Mouse (Mus musculus) kidney, adult 11 months (tissue): Measurements from ENCODE around the gene Plac9a.
"Not testable (repeated sequence)": the region's sequence is repeated elsewhere in the genome, so short reads cannot be mapped to it uniquely, and the experiment has no call there.

Experiments
- DNase-seq: peaks from one replicate; pipeline ENCODE4 v3.0.0; 2022

Gene Plac9a

DNA sequence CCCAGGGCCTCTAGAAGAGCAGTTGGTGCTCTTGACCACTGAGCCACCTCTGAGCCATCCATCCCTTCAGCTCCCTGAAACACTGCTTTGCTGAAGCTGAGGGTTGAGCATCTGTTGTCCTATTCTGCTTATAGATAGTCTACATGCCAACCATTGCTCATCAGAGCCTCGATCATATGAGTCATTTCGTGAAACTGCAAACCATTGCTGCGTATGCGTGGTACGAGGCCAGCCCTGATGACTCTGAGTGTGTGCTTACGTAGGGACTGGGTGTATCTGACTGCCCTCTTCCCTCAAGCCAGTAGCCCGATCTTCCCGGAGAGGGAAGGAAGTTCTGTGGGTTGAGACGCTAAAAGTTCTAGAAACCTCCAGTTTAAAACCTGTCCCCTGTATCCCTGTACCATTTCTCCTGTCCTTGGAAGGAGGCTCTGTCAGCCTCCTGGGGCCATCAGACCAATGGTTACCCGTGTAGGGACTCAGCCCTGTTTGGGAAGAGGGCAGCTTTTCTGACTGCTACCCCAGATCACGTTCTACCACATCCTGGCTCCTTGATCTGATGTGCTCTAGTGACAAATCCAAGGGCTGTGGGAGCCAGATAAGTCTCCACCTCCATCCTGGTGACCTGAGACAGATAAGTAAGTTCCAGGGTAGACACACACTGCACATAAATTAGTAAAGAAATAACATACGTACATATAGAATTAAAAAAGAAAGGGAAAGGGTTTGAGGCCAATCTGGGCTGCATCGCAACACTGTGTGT lies 40.9 kb downstream of the Plac9a start:
- DNase-seq = no peak

GRCm38 (mm10) chr14:25857940-25858339 lies 45.0 kb downstream of the Plac9a start:
- no peak for DNase-seq

DNA sequence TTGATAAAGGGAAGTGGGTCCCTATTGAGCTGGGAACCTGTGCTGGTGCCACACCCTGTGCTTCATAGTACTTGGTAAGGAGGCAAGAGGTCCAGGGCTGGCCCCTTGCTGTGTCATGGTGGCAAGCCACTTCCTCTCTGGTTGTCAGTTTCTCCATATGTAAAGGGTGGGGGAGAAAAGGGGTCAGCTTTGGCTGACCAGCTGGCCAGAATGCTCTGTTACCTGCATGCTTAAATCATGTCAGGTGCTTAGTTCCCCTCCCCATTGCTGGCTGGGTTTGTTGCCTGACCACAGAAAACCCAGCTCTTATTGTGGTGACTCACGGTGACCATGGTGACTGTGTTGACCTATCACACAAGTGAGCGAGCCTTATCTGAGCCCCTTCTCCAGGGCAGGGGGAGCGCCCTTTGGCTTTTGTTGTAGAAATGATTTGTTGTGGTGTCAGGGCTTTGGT lies 45.7 kb downstream of the Plac9a start:
- no peak for DNase-seq

DNA sequence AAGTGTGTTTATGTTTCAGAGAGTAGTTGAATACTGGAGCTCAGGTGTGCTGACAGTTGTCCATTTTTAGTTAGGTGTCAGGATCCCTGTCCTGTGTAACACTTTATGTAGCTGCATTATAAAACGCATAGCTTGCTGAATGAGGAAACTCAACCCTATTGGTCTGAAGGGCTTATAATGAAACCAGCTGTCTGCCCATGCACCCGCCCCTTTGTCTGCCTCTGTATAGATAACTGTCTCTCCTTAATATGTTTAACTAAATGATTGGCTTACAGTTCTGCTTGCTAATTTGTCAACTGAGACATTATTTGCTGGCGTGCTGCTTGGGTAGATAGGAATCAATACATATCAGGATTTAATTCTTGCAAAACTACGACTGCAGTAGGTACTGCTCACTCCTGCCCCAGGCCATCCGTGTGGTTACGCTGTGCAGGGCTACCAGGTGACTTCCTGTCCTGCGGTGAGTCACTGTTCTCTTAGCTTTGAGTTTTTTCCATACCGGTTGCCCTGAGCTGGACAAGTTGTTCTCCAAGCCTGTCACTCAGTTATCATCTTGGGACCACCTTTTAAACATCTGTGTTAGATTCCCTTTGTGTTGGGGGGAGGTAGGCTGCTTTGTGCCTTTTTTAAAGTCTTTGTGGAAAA lies 47.5 kb downstream of the Plac9a start:
- no peak for DNase-seq

DNA sequence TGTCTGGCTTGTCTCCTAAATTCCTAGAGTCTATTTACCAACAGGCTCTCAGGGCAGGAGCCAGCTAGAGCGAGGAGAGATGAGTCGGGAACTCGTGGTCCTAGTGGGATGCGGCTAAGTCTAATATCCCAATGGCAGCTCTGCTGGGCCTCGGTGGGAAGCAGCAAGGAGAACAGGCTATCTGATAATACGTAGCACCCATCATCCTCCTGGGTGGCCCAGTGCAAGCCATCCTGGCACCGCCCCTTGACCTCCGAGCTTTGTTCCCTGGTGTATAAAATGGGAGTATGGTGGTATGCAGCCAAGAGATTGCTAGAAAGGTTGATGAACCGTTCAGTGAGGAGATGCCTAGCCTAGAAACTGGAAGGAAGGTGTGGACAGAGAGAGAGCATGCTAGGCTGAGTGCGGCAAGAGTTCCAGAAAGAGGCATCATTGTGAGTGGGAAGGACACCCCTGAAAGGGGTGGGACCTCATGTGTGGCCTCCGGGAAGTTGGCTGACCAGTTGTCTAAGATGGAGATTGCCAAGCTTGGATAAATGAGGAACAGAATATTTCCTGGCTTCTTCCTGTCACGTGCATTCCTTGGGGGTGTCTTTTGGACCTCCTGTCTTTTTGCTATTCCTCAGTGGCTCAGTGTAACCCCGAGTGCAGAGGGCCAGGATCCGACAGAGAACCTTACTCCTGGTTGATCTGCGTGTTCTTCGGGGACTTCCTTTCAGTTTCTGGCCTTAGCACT lies 49.0 kb downstream of the Plac9a start:
- DNase-seq = no peak

DNA sequence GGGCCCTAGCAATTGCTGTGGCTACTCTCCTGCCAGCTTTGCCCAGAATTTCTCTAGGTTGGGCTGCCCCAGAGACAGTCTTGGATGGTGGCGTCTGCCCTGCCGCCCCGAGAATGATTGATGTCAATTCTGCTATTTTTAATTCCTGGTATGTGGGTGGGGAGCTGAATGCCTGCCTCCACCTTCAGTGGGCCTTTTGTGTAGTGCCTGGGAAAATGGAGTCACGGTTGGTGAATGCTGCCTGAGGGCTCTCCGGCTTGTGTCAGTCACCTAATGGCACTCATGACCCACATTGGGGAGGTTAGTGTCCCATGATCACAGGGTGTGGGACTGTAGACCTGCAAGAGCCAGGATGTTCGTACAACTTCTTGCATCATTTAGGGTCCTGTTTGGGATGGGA lies 49.6 kb downstream of the Plac9a start:
- no peak for DNase-seq

DNA sequence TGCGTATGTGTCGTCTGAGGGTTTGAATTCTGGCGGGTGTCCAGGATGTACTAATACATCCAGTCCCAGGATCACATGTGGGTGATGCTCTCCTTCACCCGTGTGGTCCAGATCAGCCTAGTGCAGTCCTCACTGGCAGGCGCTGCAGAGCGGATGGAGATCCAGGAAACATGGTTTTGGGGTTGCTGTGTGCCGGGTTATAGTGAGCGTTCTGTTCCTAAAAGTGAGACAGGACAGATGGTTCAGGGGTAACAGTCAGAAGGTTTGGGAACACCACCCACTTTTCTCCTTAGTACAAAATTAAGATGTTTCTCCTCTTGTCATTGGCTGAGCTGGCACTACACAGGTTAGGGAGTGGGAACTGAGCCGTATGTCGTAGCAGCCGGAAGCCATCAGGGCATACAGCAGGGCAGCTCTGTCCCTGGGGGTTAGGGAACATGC lies 50.8 kb downstream of the Plac9a start:
- no peak for DNase-seq

- DNase-seq = no peak
These were observed 51.7 kb downstream of the Plac9a start for GRCm38 (mm10) chr14:25851189-25851588.

DNA sequence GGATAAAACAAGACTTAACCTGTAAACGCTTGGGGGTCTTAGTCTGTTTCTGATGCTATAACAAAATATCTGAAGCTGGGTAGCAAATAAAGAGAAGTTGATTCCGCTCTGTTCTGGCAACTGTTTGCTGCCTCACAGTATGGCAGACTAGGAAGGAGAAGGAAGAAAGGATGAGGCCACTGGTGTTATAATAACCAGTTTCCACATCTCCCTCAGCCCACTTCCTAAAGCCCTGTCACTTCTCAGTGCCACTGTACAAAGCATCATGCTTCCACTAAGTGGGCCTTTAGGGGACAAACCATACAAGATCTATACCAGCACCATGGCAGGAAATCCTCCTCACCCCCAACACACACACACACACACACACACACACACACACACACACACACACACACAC lies 52.5 kb downstream of the Plac9a start:
- DNase-seq = no peak

DNA sequence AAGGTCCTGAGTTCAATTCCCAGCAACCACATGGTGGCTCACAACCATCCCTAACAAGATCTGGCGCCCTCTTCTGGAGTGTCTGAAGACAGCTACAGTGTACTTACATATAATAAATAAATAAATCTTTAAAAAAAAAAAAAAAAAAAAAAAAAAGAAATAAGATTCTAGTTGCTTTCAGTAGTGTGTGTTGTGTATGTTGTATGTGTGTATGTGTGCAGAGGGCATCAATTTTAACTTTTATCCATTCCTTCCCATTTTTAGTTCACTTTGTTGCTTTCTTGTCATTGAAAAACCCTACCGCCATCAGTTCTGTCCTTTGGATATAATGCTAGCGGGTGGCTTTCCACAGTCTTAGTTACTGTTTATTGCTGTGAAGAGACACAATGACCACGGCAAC lies 54.2 kb downstream of the Plac9a start:
- DNase-seq = not testable (repeated sequence)

- DNase-seq = peak; percentile 73
These were observed 54.7 kb downstream of the Plac9a start for GRCm38 (mm10) chr14:25848237-25848636.

GRCm38 (mm10) chr14:25847660-25848059 lies 55.2 kb downstream of the Plac9a start:
- DNase-seq = no peak

GRCm38 (mm10) chr14:25846516-25846915 lies 56.4 kb downstream of the Plac9a start:
- no peak for DNase-seq

- no peak for DNase-seq
These were observed 57.0 kb downstream of the Plac9a start for GRCm38 (mm10) chr14:25845832-25846383.

DNA sequence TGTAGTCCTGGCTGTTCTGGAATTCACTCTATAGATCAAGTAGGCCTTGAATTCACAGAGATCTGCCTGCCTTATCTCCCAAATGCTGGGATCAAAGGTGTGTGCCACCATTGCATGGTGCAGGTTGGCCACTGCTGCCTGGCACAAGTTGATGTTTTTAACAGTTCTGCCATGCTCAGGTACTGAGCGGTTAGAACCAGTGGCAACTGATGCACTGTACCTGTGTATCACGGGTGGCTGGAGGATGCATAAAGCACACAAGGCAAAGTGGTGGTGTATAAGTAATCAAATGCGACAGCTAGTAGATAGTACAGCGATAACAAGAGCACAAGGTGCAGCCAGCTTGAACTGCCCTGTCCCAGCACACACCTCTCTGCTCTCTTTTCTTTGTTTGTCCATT lies 58.5 kb downstream of the Plac9a start:
- DNase-seq = peak; percentile 54

- no peak for DNase-seq
These were observed 60.3 kb downstream of the Plac9a start for GRCm38 (mm10) chr14:25842688-25843003.

DNA sequence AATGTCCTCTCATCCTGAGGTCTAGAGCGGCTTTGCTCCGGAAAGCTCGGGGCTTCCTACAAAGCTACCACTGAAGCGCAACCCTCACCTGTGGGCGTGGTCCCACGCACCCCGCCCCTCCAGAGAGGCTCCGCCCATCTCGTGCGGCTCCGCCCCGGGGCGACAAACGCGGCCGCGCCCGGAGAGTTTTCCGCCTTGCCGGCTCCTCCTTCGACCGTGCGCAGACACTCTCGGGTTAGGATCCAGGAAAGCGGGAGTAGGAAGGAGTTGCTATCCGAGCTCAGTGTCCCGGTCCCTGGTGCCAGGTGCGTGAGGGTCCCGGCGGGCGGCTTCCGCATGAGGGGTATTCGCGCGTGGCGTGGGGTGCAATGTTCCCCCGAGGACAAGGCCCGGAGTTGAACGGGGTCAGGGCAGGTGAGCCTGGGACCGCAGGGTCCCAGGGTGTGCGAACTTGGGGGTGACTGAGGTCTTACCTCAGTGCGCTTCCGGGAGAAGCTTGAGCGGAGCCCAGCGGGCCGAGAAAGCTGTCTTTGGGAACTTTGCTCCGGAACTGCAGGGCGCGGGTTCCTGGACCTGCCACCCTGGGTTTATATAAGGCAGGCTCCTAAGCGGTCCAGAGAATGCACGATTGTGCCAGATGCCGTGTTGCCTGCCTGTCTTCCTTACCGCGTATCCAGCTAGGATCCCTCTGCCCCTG lies 60.8 kb downstream of the Plac9a start, which contains the start of gene Anxa11:
Gene Anxa11 (plus strand): TSS at position 166 of the 697 bp plus-strand sequence.
- DNase-seq = peak; percentile 89

DNA sequence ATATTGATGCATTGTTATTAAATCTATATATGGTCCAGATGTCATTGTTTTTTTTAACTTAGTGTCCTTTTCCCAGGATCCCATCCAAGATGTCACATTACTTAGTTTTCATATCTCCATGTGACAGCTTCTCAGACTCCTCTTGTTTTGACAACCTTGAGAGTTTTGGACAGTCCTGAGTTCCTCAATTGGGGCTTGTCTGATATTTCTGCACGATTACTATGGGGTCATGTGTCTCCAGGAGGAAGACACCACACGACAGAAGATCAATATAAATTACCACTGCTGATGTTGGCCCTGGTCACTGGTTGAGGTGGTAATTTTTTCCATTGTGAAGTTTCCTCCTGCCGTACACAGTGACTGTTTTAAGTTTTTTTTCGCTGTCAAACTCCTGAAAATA lies 61.3 kb downstream of the Plac9a start:
- no peak for DNase-seq

- no peak for DNase-seq
These were observed 61.9 kb downstream of the Plac9a start for GRCm38 (mm10) chr14:25840961-25841360.

DNA sequence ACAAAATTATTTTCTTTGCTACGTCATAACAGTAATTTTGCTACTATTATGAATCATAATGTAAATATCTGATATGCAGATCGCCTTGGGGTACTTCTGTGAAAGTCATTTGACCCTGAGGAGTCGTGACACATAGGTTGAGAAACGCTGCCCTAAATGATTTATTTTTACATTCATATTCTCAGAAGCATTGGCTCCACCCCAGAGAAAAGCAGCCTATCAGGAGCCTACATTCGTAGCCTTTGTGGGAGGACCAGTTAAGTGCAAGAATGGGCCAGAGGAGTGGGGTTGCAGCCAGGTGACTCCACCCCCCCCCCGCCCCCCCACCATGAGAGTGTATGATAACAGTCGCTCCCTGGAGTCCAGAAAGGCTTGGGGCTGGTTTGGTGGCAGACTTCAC lies 63.1 kb downstream of the Plac9a start:
- no peak for DNase-seq

- no peak for DNase-seq
These were observed 64.5 kb downstream of the Plac9a start for GRCm38 (mm10) chr14:25838411-25838810.
